Mouse (Mus musculus) inflammation-experienced regulatory T-cells, adult 6 months (primary cell): ENCODE measurements around the gene Ccdc91. TPM values are rescaled to one million over a fixed set of nuclear protein-coding genes. Genes with fewer than 3 reads are reported as not detected.

ENCODE experiments used
- ATAC-seq: one replicate; pipeline ENCODE4 v1.8.0; 2017
- polyA plus RNA-seq, 3 experiments: library from polyadenylated mRNA; unstranded; fragments of 100-300 nt; shearing (Covaris generic); gene quantifications; one replicate each; pipeline ENCODE4 v1.2.1; 2017

Gene Ccdc91
- 10 to 100 TPM in 1 of 3 experiments, 1 to 10 TPM in 2; 6.4 to 16.4 (median 9.4) TPM for polyA plus RNA-seq

GRCm38 (mm10) chr6:147475727-147476613 is at the start of gene Ccdc91:
Gene Ccdc91, plus strand, starts transcription at chr6:147475828.
- ATAC-seq: peak; percentile 87

GRCm38 (mm10) chr6:147426927-147427487 is 48.6 kb upstream of the Ccdc91 start:
- no peak for ATAC-seq

GRCm38 (mm10) chr6:147455775-147456174 is 19.9 kb upstream of the Ccdc91 start:
- no peak for ATAC-seq

GRCm38 (mm10) chr6:147458637-147459301 is 16.9 kb upstream of the Ccdc91 start:
- ATAC-seq: no peak

GRCm38 (mm10) chr6:147470016-147470415 is 5.6 kb upstream of the Ccdc91 start:
- no peak for ATAC-seq

- ATAC-seq: no peak
Observed at GRCm38 (mm10) chr6:147481141-147481540, 5.5 kb downstream of the Ccdc91 start.

GRCm38 (mm10) chr6:147490120-147490519 is 14.5 kb downstream of the Ccdc91 start:
- no peak for ATAC-seq

GRCm38 (mm10) chr6:147492551-147492950 is 16.9 kb downstream of the Ccdc91 start:
- ATAC-seq: no peak

GRCm38 (mm10) chr6:147501439-147501838 is 25.8 kb downstream of the Ccdc91 start:
- no peak for ATAC-seq

GRCm38 (mm10) chr6:147506074-147506473 is 30.4 kb downstream of the Ccdc91 start:
- no peak for ATAC-seq

- no peak for ATAC-seq
Observed at GRCm38 (mm10) chr6:147506496-147506895, 30.9 kb downstream of the Ccdc91 start.

GRCm38 (mm10) chr6:147507186-147507585 is 31.6 kb downstream of the Ccdc91 start:
- no peak for ATAC-seq

- ATAC-seq: no peak
Observed at GRCm38 (mm10) chr6:147510516-147510915, 34.9 kb downstream of the Ccdc91 start.

GRCm38 (mm10) chr6:147517909-147518308 is 42.3 kb downstream of the Ccdc91 start:
- no peak for ATAC-seq

GRCm38 (mm10) chr6:147525236-147525635 is 49.6 kb downstream of the Ccdc91 start:
- ATAC-seq: no peak

GRCm38 (mm10) chr6:147534971-147535370 is 59.3 kb downstream of the Ccdc91 start:
- ATAC-seq: no peak

- no peak for ATAC-seq
Observed at GRCm38 (mm10) chr6:147538236-147538635, 62.6 kb downstream of the Ccdc91 start.

- ATAC-seq: no peak
Observed at GRCm38 (mm10) chr6:147539056-147539600, 63.5 kb downstream of the Ccdc91 start.

GRCm38 (mm10) chr6:147540942-147541341 is 65.3 kb downstream of the Ccdc91 start:
- ATAC-seq: no peak

GRCm38 (mm10) chr6:147555591-147555990 is 80.0 kb downstream of the Ccdc91 start:
- no peak for ATAC-seq

- ATAC-seq: no peak
Observed at GRCm38 (mm10) chr6:147559316-147559715, 83.7 kb downstream of the Ccdc91 start.

- no peak for ATAC-seq
Observed at GRCm38 (mm10) chr6:147560436-147560835, 84.8 kb downstream of the Ccdc91 start.

GRCm38 (mm10) chr6:147569246-147569645 is 93.6 kb downstream of the Ccdc91 start:
- no peak for ATAC-seq
